ENCODE assay signal across 10 mouse cellular contexts in the genomic region with DNA sequence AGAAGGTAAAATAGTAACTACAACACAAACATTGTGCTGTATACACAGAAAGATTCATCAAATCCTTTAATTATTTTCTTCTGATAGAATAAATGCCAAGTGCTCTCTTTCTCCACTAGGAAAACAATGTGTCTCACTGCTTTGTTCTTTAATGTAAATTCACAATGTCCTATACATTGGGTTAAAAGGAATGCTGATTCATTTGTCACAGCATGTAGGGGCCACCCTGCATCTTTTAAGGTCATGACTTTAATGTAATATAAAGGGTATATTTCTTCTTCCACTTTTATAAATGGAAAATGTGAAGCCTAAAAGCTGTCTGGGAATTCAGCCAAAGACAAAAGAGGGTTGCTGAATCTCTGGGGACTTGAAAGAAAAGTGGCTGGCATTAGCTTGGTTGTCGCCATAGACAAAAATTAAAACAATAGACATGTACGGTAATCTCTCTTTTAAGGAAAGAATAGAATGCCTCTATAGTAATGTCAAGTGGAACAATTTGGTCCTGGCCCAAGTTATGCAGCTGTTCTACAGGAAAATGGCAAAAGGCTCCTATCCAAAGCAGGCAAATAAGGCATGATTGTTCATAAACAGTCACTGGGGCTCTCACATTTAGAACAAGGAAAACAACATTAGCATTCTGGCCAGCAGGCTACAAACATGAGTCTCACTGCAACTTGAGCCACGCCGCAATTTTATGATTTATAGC.
A peak's percentile ranks its signal among the peaks of the same experiment; 100 is the strongest.
DNase-seq lines count a peak whose midpoint lies in the region; ATAC-seq and TF ChIP-seq lines count a peak whose summit lies in the region.
"Had no signal": no experiment of that assay in that cellular context is flagged by ENCODE, and none has a peak within 500 bp of the region (broad histone marks: within the 10 kb centered on the region; RNA-seq: fewer than 3 reads in every experiment).

No protein-coding gene starts in this region.

- no peak overlapping the region for H3K4me2 ChIP-seq in limb, embryonic 13.5 days (replicated peaks)
- no peak overlapping the region for H3K4me2 ChIP-seq in hindbrain, embryonic 14.5 days (replicated peaks)
- H3K4me2 ChIP-seq in midbrain, postnatal 0 days (ENCODE audit: low read depth, low read length, poor library complexity, severe bottlenecking), result no peak overlapping the region

- H3K27ac ChIP-seq in limb, embryonic 13.5 days, result no peak overlapping the region
- no peak overlapping the region for H3K27ac ChIP-seq in limb, embryonic 10.5 days
- H3K27ac ChIP-seq in hindbrain, embryonic 14.5 days, result peak overlapping the region; percentile 52
- H3K27ac ChIP-seq in midbrain, postnatal 0 days (ENCODE audit: low read depth, low read length), result no peak overlapping the region
- H3K27ac ChIP-seq: heart, embryonic 10.5 days had no signal

- H3K27me3 ChIP-seq in limb, embryonic 13.5 days, result no peaks in the 10 kb centered on the region
- H3K27me3 ChIP-seq in limb, embryonic 10.5 days (ENCODE audit: low read depth, poor library complexity, severe bottlenecking), result no peaks in the 10 kb centered on the region
- H3K27me3 ChIP-seq in hindbrain, embryonic 14.5 days (ENCODE audit: control insufficient read depth, insufficient read depth, low read length), result no peaks in the 10 kb centered on the region
- no peaks in the 10 kb centered on the region for H3K27me3 ChIP-seq in midbrain, postnatal 0 days (ENCODE audit: insufficient read depth, low read length)

- 71% methylated on average over 4 of the region's 4 CpGs for WGBS in limb, embryonic 13.5 days
- WGBS in limb, embryonic 10.5 days, result 92% methylated on average over 4 of the region's 4 CpGs
- 18% methylated on average over 4 of the region's 4 CpGs for WGBS in hindbrain, embryonic 14.5 days
- 36% methylated on average over 4 of the region's 4 CpGs for WGBS in midbrain, postnatal 0 days

- no peaks in the 10 kb centered on the region for H3K36me3 ChIP-seq in limb, embryonic 13.5 days
- H3K36me3 ChIP-seq in limb, embryonic 10.5 days, result no peaks in the 10 kb centered on the region
- H3K36me3 ChIP-seq in hindbrain, embryonic 14.5 days (replicated peaks; ENCODE audit: control insufficient read depth, insufficient read depth), result no peaks in the 10 kb centered on the region
- no peaks in the 10 kb centered on the region for H3K36me3 ChIP-seq in midbrain, postnatal 0 days (ENCODE audit: insufficient read depth, low read length)
- H3K36me3 ChIP-seq: heart, embryonic 10.5 days had no signal

- ATAC-seq in limb, embryonic 13.5 days (ENCODE audit: low FRiP score, low read depth), result peak; percentile 36; the same call in 1 of the 2 replicates
- peak; percentile 75 for ATAC-seq in hindbrain, embryonic 14.5 days (ENCODE audit: low FRiP score)
- ATAC-seq in midbrain, postnatal 0 days (ENCODE audit: low FRiP score), result no peak
- ATAC-seq: intestine, embryonic 16.5 days had no signal

- DNase-seq in limb, embryonic 10.5 days (ENCODE audit: low spot score), result no peak
- DNase-seq in cerebellum, adult 8-10 months, result peak; percentile 9
- DNase-seq in hindbrain, embryonic 14.5 days (ENCODE audit: low spot score), result peak; percentile 58
- DNase-seq in midbrain, postnatal 0 days (ENCODE audit: low spot score), result peak; percentile 47
- no peak for DNase-seq in MN1 (ENCODE audit: low spot score)
- DNase-seq in heart, adult 18-20 months, result no peak
- DNase-seq in kidney, adult 18-20 months, result no peak

- no peak for TF ChIP-seq CTCF in midbrain, postnatal 0 days (IDR thresholded peaks at IDR 0.05)

- H3K4me1 ChIP-seq in limb, embryonic 13.5 days, result no peaks in the 10 kb centered on the region
- H3K4me1 ChIP-seq in limb, embryonic 10.5 days, result no peaks in the 10 kb centered on the region
- H3K4me1 ChIP-seq in hindbrain, embryonic 14.5 days (replicated peaks; ENCODE audit: control insufficient read depth, insufficient read depth, low read length), result peaks cover 20% of the 10 kb centered on the region
- no peaks in the 10 kb centered on the region for H3K4me1 ChIP-seq in midbrain, postnatal 0 days (ENCODE audit: insufficient read depth, low read length)
- H3K4me1 ChIP-seq: heart, embryonic 10.5 days had no signal

- no peak overlapping the region for H3K4me3 ChIP-seq in limb, embryonic 13.5 days
- H3K4me3 ChIP-seq in limb, embryonic 10.5 days, result no peak overlapping the region
- H3K4me3 ChIP-seq in hindbrain, embryonic 14.5 days (replicated peaks; ENCODE audit: low read length), result no peak overlapping the region
- H3K4me3 ChIP-seq in midbrain, postnatal 0 days (ENCODE audit: low read depth, low read length), result no peak overlapping the region
- H3K4me3 ChIP-seq: heart, embryonic 10.5 days had no signal

- H3K9me3 ChIP-seq in limb, embryonic 13.5 days, result no peaks in the 10 kb centered on the region
- H3K9me3 ChIP-seq in limb, embryonic 10.5 days (replicated peaks), result no peaks in the 10 kb centered on the region
- no peaks in the 10 kb centered on the region for H3K9me3 ChIP-seq in hindbrain, embryonic 14.5 days (ENCODE audit: control insufficient read depth, low read length)
- no peaks in the 10 kb centered on the region for H3K9me3 ChIP-seq in midbrain, postnatal 0 days (ENCODE audit: low read length)
- H3K9me3 ChIP-seq: heart, embryonic 10.5 days had no signal

- no peak overlapping the region for H3K9ac ChIP-seq in limb, embryonic 13.5 days
- H3K9ac ChIP-seq in hindbrain, embryonic 14.5 days, result no peak overlapping the region
- no peak overlapping the region for H3K9ac ChIP-seq in midbrain, postnatal 0 days (replicated peaks; ENCODE audit: low read length, poor library complexity, severe bottlenecking)

Comparison
In these comparisons a context has a peak if more than half of its experiments do, and no peak if none do; other contexts are left out.
1. DNase-seq: peak in cerebellum, adult 8-10 months (single experiment), hindbrain, embryonic 14.5 days (single experiment) and midbrain, postnatal 0 days (single experiment); none in limb, embryonic 10.5 days (single experiment), MN1 (single experiment), heart, adult 18-20 months (0 of 2) and kidney, adult 18-20 months (single experiment).